Mouse (Mus musculus) kidney, adult 8-10 months (tissue): ENCODE results near the gene Naip5.
"Not testable (repeated sequence)": the region's sequence is repeated elsewhere in the genome, so short reads cannot be mapped to it uniquely, and the experiment has no call there.

Experiments used
- DNase-seq, 2 experiments: peaks; one replicate each; pipeline ENCODE4 v3.0.0; 2022

Naip5 gene

DNA sequence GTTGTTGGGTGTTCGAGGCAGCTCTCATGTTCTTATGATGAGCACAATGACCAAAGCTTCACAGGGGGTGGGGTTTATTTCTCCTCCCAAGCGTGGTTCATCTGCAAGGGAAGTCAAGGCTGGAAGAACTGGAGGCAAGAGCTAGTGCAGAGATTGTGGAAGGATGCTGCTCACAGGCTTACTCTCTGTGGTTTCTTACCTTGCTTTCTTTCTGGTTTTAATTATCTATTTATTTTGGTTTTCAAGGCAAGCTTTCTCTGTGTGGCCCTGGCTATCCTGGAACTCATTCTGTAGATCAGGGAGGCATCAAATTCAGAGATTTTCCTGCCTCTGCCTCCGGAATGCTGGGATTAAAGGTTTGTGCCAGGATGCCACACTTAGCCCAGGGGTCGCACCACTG, at the start of gene Naip5:
Naip5 (minus strand) TSS at position 101 of the 400 bp plus-strand sequence.
- DNase-seq = not testable (repeated sequence)

DNA sequence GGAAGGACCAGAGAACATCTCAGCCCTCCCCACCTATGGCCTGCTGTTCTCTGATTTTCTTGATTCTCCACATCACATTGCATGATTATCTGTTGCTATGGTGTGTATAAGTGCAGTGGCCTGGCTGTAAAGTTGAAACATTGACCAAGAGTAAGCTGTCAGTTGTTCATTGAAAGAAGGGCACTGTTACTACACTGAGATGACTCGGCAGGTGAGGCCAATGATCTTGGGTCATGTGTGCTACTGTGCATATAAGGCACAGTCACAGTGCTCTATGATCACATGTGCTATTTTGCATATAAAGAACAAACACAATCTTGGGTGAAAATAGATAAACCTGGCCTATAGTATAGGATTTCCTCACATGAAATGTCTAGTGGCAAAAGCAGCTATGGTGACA, 38.5 kb upstream of the Naip5 start:
- no peak for DNase-seq

DNA sequence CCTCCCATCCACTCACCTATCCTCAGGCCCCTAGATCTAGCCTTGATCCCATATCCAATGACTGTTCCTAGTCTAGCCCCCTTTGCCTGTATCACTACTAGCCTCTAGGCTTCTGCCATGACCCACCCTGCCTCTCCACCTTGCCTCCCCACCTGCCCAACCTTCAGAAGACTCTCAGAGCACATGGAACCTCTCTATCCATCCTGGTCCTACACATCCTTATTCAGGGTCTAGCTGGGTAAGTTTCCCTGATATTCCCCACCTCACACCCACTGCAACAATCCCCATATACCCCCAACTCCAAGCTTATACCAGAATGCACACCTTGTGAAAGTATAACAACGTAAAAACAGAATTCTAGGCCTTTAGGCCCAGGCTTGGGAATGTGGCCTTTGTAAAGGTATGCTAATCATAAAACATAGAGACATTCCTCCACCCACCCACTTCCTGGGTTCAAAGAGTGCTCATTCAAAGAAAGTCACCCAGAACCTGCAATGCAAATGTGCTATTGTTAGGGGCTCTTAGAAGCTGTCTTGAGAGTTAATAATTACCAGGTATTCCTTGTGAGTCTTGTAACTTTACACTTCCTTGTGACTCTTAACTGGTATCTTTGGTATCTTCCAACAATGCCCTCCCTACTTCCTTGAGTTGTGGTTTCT, 25.5 kb upstream of the Naip5 start:
- not testable (repeated sequence) for DNase-seq

DNA sequence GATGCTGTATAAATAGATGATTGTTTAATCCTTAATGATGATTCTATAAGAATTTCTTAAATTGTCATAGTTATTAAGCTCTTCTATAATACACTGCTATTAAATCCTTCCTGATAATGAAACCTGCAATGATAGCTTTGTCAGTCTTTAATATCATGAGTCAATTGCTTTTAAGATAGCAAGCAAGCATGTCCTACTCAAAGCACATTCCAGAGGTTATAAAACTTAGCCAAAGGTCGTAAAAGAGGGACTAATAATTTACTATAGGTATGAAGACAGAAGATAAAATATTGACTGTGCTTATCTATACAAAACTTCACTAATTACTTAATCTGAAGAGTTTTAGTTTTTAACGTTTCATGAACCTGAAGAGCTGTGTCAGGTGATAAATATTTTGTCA, 10.9 kb upstream of the Naip5 start:
- DNase-seq = not testable (repeated sequence)

DNA sequence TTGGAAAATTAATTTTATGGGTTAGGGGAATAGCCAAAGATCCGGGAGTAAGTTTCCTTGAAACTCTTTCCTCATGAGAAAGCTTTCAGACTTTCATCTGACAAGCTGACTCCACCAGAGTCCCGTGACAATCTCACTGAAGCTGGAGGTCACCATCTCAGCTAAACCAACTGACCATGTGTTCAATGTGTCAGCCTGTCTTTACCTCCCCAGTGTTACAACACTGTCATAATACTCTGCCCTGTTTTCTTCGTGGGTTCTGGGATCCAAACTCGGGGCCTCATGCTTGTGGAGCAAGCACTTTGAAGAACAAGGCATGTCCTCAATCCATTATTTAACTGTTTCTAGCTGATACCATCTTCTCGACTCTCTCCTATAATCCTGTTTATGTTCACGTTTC, 9.8 kb upstream of the Naip5 start:
- DNase-seq = not testable (repeated sequence)

DNA sequence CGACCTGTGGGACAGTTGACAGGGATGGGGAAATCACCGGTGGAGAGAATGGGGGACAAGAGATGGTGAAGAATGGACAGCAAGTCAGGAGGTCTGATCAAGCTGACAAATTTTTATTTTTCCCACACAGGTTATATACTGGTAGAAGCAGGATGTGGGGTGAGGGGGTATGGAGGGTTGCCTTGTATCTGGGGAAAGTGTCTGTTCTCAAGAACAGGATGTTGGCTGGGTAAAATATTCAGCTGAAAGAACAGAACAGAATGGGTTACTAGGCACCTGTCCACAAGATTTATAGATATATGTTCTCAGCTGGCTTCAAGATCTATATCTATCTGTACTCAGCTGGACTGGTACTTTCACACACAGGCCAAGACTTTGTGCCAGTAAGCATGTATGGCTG, 5.8 kb upstream of the Naip5 start:
- DNase-seq = not testable (repeated sequence)

DNA sequence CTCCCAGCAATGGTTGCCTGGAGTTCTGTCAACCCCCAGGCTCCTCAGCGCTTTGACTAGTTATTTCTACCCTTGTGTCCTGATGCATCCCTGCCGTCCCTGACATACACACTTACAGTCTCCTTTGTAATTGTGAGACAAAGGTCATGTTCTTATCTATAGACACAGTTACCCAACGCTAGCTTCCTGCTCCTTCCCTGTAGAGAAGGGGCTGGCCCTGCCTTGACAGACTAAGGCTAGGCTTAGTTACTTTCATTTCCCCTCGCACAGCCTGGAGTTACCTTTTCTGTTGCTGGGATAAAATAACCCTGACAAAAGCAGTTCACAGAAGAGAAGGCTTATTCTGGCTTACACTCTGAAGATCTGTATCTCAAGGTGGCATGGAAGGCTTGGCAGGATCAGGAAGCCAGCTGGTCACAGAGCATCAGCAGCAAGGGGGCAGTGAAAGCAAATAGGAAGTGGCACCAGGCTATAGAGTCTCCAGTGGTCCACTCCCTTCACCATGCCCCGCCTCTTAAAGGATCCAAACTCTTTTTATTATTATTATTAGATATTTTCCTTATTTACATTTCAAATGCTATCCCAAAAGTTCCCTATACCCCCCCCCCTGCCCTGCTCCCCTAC, 885 bp upstream of the Naip5 start:
- not testable (repeated sequence) for DNase-seq

DNA sequence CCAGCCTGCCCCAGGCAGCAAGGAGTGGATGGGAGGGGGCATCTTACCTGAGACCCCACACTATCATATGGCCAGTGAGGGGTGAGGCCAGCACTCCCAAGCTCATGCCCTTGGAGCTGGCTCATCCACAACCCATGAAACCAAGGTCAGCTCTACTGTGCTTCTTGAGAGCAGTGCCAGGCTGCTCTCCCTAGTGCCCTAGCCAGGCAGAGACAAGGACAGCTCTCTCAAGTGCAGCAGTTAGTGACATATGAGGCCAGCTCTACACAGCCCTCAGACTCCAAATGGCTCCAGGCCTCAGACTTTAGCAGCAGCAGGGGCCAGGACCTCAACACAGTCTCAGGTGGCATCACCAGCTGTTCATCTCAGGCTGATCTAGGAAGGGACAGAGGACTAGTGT, 2.4 kb downstream of the Naip5 start:
- no peak for DNase-seq

DNA sequence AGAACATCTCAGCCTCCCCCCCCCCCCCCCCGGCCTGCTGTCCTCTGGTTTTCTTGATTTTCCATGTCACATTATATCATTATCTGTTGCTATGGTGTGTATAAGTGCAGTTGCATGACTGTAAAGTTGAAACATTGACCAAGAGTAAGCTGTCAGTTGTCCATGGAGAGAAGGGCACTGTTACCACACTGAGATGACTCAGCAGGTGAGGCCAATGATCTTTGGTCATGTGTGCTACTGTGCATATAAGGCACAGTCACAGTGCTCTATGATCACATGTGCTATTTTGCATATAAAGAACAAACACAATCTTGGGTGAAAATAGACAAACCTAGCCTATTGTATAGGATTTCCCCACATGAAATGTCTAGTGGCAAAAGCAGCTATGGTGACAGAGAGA, 32.4 kb downstream of the Naip5 start:
- not testable (repeated sequence) for DNase-seq

DNA sequence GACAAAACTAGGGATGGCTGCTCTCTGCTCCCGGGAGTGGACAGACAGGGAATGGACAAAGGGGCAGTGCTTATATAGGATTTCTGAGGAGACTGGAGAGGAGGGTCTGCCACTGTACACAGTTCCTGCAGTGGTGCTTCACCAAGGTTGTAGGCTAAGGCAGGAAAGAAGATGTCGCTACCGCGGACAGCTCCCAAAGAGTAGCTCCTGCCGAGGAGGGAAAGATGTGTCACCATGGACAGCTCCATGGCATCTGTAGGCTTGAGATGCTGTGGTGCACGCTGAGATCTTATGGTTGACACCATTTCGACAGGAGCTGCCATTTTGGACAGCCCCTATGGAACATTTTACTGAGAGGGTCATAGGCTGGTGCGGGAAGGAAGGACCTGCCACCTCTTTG, 35.6 kb downstream of the Naip5 start:
- DNase-seq = peak; percentile 5 to 47

DNA sequence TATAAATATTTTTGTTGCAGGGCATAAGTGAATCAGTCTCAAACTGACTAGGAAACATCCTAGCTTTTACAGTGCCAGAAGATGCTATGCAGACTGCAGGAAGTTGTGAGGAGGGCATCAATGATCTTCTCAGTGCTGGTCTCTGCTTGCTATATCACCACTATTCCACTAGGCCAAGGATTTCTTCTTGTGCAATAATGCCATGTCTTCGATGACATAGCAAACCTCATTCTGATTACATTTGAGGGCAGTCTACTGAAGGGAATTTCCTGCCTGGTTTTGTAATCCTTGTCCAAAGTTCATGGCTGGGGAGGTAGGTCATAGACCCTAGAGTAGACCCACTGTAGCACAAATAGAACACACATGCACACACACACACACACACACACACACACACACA, 42.8 kb downstream of the Naip5 start:
- DNase-seq = no peak

DNA sequence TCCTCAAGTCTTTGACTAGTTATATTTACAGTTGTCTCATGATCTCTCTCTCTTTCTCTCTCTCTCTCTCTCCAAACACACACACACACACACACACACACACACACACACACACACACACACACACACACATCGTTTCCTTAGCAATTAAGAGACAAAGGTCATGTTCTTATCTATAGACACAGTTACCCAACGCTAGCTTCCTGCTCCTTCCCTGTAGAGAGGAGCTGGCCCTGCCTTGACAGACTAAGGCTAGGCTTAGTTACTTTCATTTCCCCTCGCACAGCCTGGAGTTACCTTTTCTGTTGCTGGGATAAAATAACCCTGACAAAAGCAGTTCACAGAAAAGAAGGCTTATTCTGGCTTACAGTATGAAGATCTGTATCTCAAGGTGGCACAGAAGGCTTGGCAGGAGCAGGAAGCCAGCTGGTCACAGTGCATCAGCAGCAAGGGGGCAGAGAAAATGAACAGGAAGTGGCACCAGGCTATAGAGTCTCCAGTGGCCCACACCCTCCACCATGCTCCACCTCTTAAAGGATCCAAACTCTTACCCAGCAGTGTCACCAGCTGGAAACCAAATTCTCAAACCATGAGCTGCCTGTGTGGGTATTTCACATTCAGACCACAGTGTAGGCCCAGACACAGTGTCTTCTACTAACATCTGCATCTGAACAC, 44.3 kb downstream of the Naip5 start, which contains the start of gene Naip2:
Naip2 (minus strand) TSS at position 434 of the 675 bp plus-strand sequence.
- DNase-seq = not testable (repeated sequence)

DNA sequence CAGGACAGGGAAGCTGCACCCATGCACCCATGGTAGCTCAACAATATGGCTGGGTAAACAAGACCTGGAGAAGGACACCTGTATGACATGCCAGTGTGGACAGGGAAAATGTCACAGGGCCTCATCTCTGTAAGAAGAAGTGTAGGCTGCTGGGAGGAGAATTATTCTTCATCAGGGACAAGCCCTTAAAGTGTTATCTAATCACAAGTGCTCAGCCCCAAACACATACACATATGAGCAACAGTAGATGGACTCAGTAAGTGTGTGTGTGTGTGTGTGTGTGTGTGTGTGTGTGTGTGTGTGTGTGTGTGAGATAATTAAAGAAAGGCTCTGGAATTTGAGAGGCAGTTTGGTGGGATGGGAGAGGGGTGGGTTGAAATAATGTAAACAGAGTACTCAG, 45.3 kb downstream of the Naip5 start:
- no peak for DNase-seq

DNA sequence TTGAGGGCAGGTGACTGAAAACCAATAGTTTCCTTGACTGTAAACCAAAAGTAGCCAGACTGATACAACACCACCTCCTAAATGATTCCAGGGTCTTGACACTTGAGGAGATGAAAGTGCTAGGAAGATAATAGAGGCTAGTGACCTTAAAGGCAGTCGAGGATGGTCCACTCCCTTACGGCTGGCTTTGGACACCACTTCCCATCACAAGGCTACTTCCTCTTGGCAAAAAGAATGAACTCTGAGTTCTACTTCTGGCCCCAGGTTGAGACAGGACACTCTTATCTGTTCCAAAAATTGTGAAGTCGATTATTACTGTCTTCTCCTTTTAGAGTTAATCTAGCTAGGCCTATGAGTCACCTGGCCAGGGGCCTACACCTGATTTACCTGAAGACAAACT, 50.7 kb downstream of the Naip5 start:
- no peak for DNase-seq

DNA sequence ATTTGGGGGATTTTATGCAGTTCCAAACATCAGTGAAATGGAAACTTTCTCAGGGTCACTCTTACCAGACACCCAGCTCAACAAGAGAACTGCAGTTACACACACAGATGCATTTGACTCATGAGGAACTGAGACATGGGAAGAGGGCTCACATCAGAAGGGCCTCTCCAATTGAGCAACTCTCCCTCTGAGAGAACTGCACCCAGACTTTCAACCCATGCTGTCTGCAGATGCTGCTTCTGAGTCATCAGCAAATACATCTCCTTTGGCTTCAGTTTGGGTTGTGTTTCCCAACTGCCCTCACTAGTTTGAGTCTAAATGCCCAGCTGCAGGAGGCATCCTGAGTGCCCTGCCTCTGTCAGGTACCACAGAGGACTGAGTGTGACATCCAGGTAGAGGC, 63.0 kb downstream of the Naip5 start:
- DNase-seq = not testable (repeated sequence)

DNA sequence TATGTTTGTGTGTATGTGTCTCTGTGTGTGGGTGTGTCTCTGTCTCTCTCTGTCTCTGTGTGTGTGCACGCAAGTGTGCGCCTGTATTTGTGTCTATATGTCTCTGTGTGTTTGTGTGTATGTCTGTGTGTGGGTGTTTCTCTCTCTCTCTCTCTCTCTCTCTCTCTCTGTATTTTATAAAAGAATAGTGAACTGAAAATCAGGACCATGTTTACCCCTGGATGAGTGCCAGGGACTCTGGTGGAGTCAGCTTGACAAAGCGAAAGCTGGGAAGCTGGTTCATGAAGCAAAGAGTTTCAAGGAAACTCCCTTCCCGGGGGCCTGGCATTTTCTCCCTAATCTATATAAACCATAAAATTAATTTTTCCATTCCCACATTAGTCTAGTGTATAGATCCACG, 71.8 kb downstream of the Naip5 start:
- DNase-seq = not testable (repeated sequence)

DNA sequence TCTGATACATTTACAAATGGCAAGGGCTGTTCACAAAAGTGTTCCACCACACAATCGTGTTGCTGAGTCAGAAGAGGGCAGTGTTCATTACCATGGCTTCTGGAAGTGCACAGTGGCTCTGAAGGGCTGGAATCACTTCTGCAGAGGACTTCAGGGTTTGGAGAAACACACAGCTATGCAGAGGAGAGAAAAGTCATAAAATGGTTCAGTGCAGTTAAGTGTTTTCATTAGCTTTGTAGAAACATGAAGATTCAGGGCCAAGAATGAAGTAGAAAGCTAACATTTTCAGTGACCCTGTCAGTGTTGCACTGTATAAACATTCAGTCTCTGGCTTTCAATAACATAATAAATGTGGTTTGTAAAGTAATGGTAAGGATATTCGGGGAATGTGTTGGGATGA, 79.7 kb downstream of the Naip5 start:
- DNase-seq = not testable (repeated sequence)

DNA sequence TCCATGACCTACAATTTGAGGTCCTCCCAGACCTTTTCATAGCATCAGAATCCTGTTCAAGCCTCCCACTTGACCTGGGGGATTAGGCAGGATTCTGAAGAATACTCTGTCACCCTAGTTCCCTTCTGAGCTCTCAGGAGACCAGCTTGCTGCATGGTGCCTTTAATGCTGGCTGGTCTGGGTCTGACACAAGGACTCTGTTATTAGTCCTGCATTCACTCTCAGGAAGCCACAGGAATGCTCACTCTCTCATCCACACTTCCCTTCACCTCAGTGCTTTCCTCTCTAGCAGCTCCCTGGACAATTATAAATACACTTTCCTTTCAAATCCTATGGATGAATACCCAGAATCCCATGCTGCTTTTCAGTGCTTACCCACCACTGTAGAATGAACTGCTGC, 83.7 kb downstream of the Naip5 start:
- DNase-seq = not testable (repeated sequence)
